ENCODE assay signal across 35 mouse cellular contexts in the genomic region with DNA sequence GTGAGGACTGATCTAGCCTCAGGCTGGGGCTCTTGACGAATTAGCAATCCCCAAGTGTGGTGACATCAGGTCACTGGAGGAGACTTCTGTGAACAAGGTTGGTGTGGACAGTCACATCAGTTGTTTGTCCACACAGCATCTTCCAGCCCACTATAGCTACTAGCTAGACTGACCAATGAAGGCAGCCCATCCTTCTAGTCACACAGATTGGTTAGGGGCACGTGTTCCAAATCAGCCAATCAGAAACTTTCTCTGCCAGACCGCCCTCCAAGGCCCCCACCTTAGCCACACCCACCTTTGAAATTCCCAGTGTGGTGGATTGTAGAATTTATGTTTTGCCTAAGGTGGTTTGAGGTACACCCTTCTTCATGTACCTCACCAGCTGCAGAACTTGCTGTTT. TPM values are rescaled to one million over a fixed set of nuclear protein-coding genes. Genes with fewer than 3 reads are reported as not detected.
DNase-seq lines count a peak whose midpoint lies in the region; ATAC-seq and TF ChIP-seq lines count a peak whose summit lies in the region.
"Had no signal": no experiment of that assay in that cellular context is flagged by ENCODE, and none has a peak within 500 bp of the region (broad histone marks: within the 10 kb centered on the region; RNA-seq: fewer than 3 reads in every experiment).

No protein-coding gene starts in this region.

- no peak for ATAC-seq in activated CD4-positive, CD25-positive, alpha-beta regulatory T cell, adult 4 months
- ATAC-seq in hindbrain, embryonic 11.5 days (ENCODE audit: low FRiP score), result no peak
- ATAC-seq: CD4-positive, CD25-positive, alpha-beta regulatory T cell, adult 4 months; forebrain, embryonic 13.5 days; forebrain, embryonic 16.5 days; hindbrain, embryonic 16.5 days; intestine, embryonic 15.5 days; Patski had no signal

- no peak for DNase-seq in testis, postnatal 10 days (ENCODE audit: low spot score)
- DNase-seq in ES-CJ7 (ENCODE audit: low read depth, low spot score), result peak; percentile 74
- DNase-seq in R1 (ENCODE audit: low read depth, low spot score), result peak; percentile 92
- no peak for DNase-seq in hindbrain, embryonic 11.5 days (ENCODE audit: low spot score)
- no peak for DNase-seq in adrenal gland, adult 18-20 months (ENCODE audit: low spot score in 2 of 2)
- DNase-seq: adrenal gland, adult 2 months; adrenal gland, postnatal 14 days; B cell, adult 2 months; cerebellum, adult 11-12 months; cerebellum, adult 8-10 months; cerebellum, postnatal 10 days; cerebellum, postnatal 36 days; embryo, embryonic 11 days; gastrocnemius, postnatal 10 days; gastrocnemius, postnatal 36 days; heart, adult 11 months; kidney, adult 11 months had no signal

- TF ChIP-seq CTCF in testis, adult 2 months (IDR thresholded peaks at IDR 0.05; ENCODE audit: control insufficient read depth, insufficient read depth, insufficient replicate concordance, low read depth, low read length), result no peak

- no peak for TF ChIP-seq POLR2A in testis, adult 2 months (IDR thresholded peaks at IDR 0.05; ENCODE audit: control insufficient read depth, low read depth, low read length)

- H3K36me3 ChIP-seq in testis, adult 2 months (ENCODE audit: control insufficient read depth, insufficient read depth, low read length), result no peaks in the 10 kb centered on the region
- no peaks in the 10 kb centered on the region for H3K36me3 ChIP-seq in hindbrain, embryonic 11.5 days (ENCODE audit: control insufficient read depth, insufficient read depth, low read length)
- H3K36me3 ChIP-seq: embryonic facial prominence, embryonic 10.5 days; embryonic facial prominence, embryonic 13.5 days; forebrain, embryonic 10.5 days; hindbrain, embryonic 13.5 days; intestine, embryonic 15.5 days had no signal

- 66% methylated on average over 3 of the region's 3 CpGs for WGBS in hindbrain, embryonic 11.5 days

- no peak overlapping the region for H3K4me2 ChIP-seq in hindbrain, embryonic 11.5 days (replicated peaks; ENCODE audit: low read depth, low read length)
- H3K4me2 ChIP-seq: embryonic facial prominence, embryonic 13.5 days; forebrain, embryonic 13.5 days; heart, embryonic 11.5 days; hindbrain, embryonic 13.5 days; intestine, embryonic 15.5 days had no signal

- H3K4me3 ChIP-seq in testis, adult 2 months (ENCODE audit: control insufficient read depth, low read depth, low read length), result peak overlapping the region; percentile 58; the same call in 1 of the 2 replicates
- no peak overlapping the region for H3K4me3 ChIP-seq in hindbrain, embryonic 11.5 days (ENCODE audit: low read depth, low read length)
- H3K4me3 ChIP-seq: embryonic facial prominence, embryonic 10.5 days; embryonic facial prominence, embryonic 13.5 days; forebrain, embryonic 10.5 days; forebrain, embryonic 13.5 days; hindbrain, embryonic 13.5 days; intestine, embryonic 15.5 days had no signal

- no peaks in the 10 kb centered on the region for H3K27me3 ChIP-seq in testis, adult 2 months (ENCODE audit: control insufficient read depth, insufficient read depth, low read length)
- H3K27me3 ChIP-seq in hindbrain, embryonic 11.5 days (ENCODE audit: control insufficient read depth, insufficient read depth, low read length), result no peaks in the 10 kb centered on the region
- H3K27me3 ChIP-seq: embryonic facial prominence, embryonic 13.5 days; forebrain, embryonic 13.5 days; intestine, embryonic 15.5 days; Patski had no signal

- H3K27ac ChIP-seq in testis, adult 2 months (ENCODE audit: control insufficient read depth, insufficient read depth, low read depth, low read length), result no peak overlapping the region
- no peak overlapping the region for H3K27ac ChIP-seq in hindbrain, embryonic 11.5 days (ENCODE audit: low read depth, low read length)
- H3K27ac ChIP-seq: embryonic facial prominence, embryonic 13.5 days; forebrain, embryonic 13.5 days; hindbrain, embryonic 13.5 days; intestine, embryonic 15.5 days had no signal

- peaks cover 9% of the 10 kb centered on the region for H3K4me1 ChIP-seq in testis, adult 2 months (ENCODE audit: control insufficient read depth, insufficient read depth, low read length)
- H3K4me1 ChIP-seq in hindbrain, embryonic 11.5 days (replicated peaks; ENCODE audit: control insufficient read depth, insufficient read depth, low read length), result no peaks in the 10 kb centered on the region; the same call in 1 of the 2 replicates
- H3K4me1 ChIP-seq: forebrain, embryonic 13.5 days; hindbrain, embryonic 13.5 days; intestine, embryonic 15.5 days had no signal

- no peak overlapping the region for H3K9ac ChIP-seq in hindbrain, embryonic 11.5 days (ENCODE audit: low read depth, low read length)
- H3K9ac ChIP-seq: embryonic facial prominence, embryonic 13.5 days; forebrain, embryonic 13.5 days; hindbrain, embryonic 13.5 days; intestine, embryonic 15.5 days had no signal

- H3K9me3 ChIP-seq in hindbrain, embryonic 11.5 days (ENCODE audit: control insufficient read depth, low read length), result no peaks in the 10 kb centered on the region
- H3K9me3 ChIP-seq: embryonic facial prominence, embryonic 10.5 days; embryonic facial prominence, embryonic 13.5 days; forebrain, embryonic 10.5 days; forebrain, embryonic 13.5 days; hindbrain, embryonic 13.5 days; intestine, embryonic 15.5 days had no signal

RNA-seq across cellular contexts. Expression of a gene that starts 12.6 kb away (rescaled TPM):
- 0.43 and 0.67 TPM in 2 replicates for polyA plus RNA-seq in testis, adult 2 months (2012; rRNA removed)
- under 1 TPM in 1 of 2 experiments, not detected in 1; 0.08 TPM for polyA plus RNA-seq in activated CD4-positive, CD25-positive, alpha-beta regulatory T cell, adult 4 months (2017; shearing (Covaris generic))
- polyA plus RNA-seq in hindbrain, embryonic 11.5 days (2014; fragmentation: Nextera tagmentation; extraction: Ambion mirVana), result 0.25 and 0.71 TPM in 2 replicates
- total RNA-seq in adrenal gland, adult 18-20 months (2021), result under 1 TPM; 0.10 to 0.19 TPM
- polyA plus RNA-seq: CD4-positive, CD25-positive, alpha-beta regulatory T cell, adult 4 months had no signal

RNA-seq across cellular contexts. Expression of a gene that starts 54.5 kb away (rescaled TPM):
- 0.17 TPM in 1 of 2 replicates, not detected in the other for polyA plus RNA-seq in testis, adult 2 months (2012; rRNA removed)
- not detected for polyA plus RNA-seq in activated CD4-positive, CD25-positive, alpha-beta regulatory T cell, adult 4 months (2017; shearing (Covaris generic))
- not detected in 2 replicates for polyA plus RNA-seq in hindbrain, embryonic 11.5 days (2014; fragmentation: Nextera tagmentation; extraction: Ambion mirVana)
- total RNA-seq in adrenal gland, adult 18-20 months (2021), result under 1 TPM; 0.10 to 0.36 TPM
- total RNA-seq: gastrocnemius, adult 18-20 months; gastrocnemius, postnatal 36 days; hematopoietic stem cell, adult 5-6 weeks had no signal
- polyA plus RNA-seq: CD4-positive, CD25-positive, alpha-beta regulatory T cell, adult 4 months; cortical plate, adult 2 months; forebrain, embryonic 10.5 days; forebrain, embryonic 13.5 days; forebrain, embryonic 16.5 days; heart, embryonic 11.5 days; heart, embryonic 14.5 days; heart, postnatal 0 days; hindbrain, embryonic 13.5 days; hindbrain, embryonic 16.5 days; Patski had no signal

Comparison
In these comparisons a context has a peak if more than half of its experiments do, and no peak if none do; other contexts are left out.
1. DNase-seq: peak in ES-CJ7 (single experiment) and R1 (single experiment); none in testis, postnatal 10 days (single experiment), hindbrain, embryonic 11.5 days (single experiment) and adrenal gland, adult 18-20 months (0 of 2).